ENCODE assay signal across 9 mouse cellular contexts in genomic region chr2:172773176-172773575, GRCm38 (mm10).
DNase-seq lines count a peak whose midpoint lies in the region; ATAC-seq lines count a peak whose summit lies in the region.
"Had no signal": no experiment of that assay in that cellular context is flagged by ENCODE, and none has a peak within 500 bp of the region (broad histone marks: within the 10 kb centered on the region; RNA-seq: fewer than 3 reads in every experiment).

No protein-coding gene starts in this region.

- no peaks in the 10 kb centered on the region for H3K4me1 ChIP-seq in hindbrain, embryonic 10.5 days (replicated peaks)
- no peaks in the 10 kb centered on the region for H3K4me1 ChIP-seq in hindbrain, embryonic 16.5 days (ENCODE audit: control insufficient read depth, insufficient read depth, low read depth, low read length)
- H3K4me1 ChIP-seq in embryonic facial prominence, embryonic 11.5 days (ENCODE audit: control insufficient read depth, insufficient read depth, low read length), result no peaks in the 10 kb centered on the region; the same call in 1 of the 2 replicates
- H3K4me1 ChIP-seq in limb, embryonic 11.5 days (ENCODE audit: control insufficient read depth, insufficient read depth, low read length), result no peaks in the 10 kb centered on the region

- no peak overlapping the region for H3K27ac ChIP-seq in hindbrain, embryonic 10.5 days
- H3K27ac ChIP-seq in hindbrain, embryonic 16.5 days (ENCODE audit: low read depth, low read length), result no peak overlapping the region
- no peak overlapping the region for H3K27ac ChIP-seq in embryonic facial prominence, embryonic 11.5 days (replicated peaks; ENCODE audit: low read depth, low read length)
- no peak overlapping the region for H3K27ac ChIP-seq in limb, embryonic 11.5 days (replicated peaks; ENCODE audit: low read depth, low read length)
- H3K27ac ChIP-seq: embryonic facial prominence, embryonic 13.5 days had no signal

- H3K4me3 ChIP-seq in hindbrain, embryonic 10.5 days, result no peak overlapping the region
- no peak overlapping the region for H3K4me3 ChIP-seq in hindbrain, embryonic 16.5 days (ENCODE audit: low read length)
- H3K4me3 ChIP-seq in embryonic facial prominence, embryonic 11.5 days (ENCODE audit: low read depth, low read length), result no peak overlapping the region
- H3K4me3 ChIP-seq in limb, embryonic 11.5 days (ENCODE audit: low read depth, low read length), result no peak overlapping the region
- H3K4me3 ChIP-seq: embryonic facial prominence, embryonic 13.5 days had no signal

- H3K9me3 ChIP-seq in hindbrain, embryonic 10.5 days, result no peaks in the 10 kb centered on the region
- no peaks in the 10 kb centered on the region for H3K9me3 ChIP-seq in hindbrain, embryonic 16.5 days (ENCODE audit: control insufficient read depth, low read length)
- H3K9me3 ChIP-seq in embryonic facial prominence, embryonic 11.5 days (replicated peaks; ENCODE audit: control insufficient read depth, low read length), result no peaks in the 10 kb centered on the region
- H3K9me3 ChIP-seq in limb, embryonic 11.5 days (ENCODE audit: control insufficient read depth, low read length), result no peaks in the 10 kb centered on the region
- H3K9me3 ChIP-seq: embryonic facial prominence, embryonic 13.5 days had no signal

- no peak overlapping the region for H3K9ac ChIP-seq in hindbrain, embryonic 16.5 days (ENCODE audit: low read depth, low read length)
- no peak overlapping the region for H3K9ac ChIP-seq in embryonic facial prominence, embryonic 11.5 days (replicated peaks; ENCODE audit: low read length)
- no peak overlapping the region for H3K9ac ChIP-seq in limb, embryonic 11.5 days (ENCODE audit: low read length)
- H3K9ac ChIP-seq: embryonic facial prominence, embryonic 13.5 days had no signal

- H3K27me3 ChIP-seq in hindbrain, embryonic 10.5 days (ENCODE audit: insufficient read depth, poor library complexity, severe bottlenecking), result peaks cover 75% of the 10 kb centered on the region
- peaks cover 3% of the 10 kb centered on the region; the same call in 1 of the 2 replicates for H3K27me3 ChIP-seq in hindbrain, embryonic 16.5 days (replicated peaks; ENCODE audit: control insufficient read depth, insufficient read depth, low read length)
- no peaks in the 10 kb centered on the region for H3K27me3 ChIP-seq in embryonic facial prominence, embryonic 11.5 days (ENCODE audit: control insufficient read depth, insufficient read depth, low read length)
- H3K27me3 ChIP-seq in limb, embryonic 11.5 days (ENCODE audit: control insufficient read depth, insufficient read depth, low read length), result no peaks in the 10 kb centered on the region

- no peak for ATAC-seq in hindbrain, embryonic 16.5 days
- peak; percentile 37; the same call in 1 of the 2 replicates for ATAC-seq in embryonic facial prominence, embryonic 11.5 days (replicated peaks; ENCODE audit: insufficient number of reproducible peaks, low FRiP score, low TSS enrichment, low read depth)
- ATAC-seq in limb, embryonic 11.5 days (ENCODE audit: insufficient number of reproducible peaks, low FRiP score, low TSS enrichment, low read depth), result no peak

- H3K36me3 ChIP-seq in hindbrain, embryonic 10.5 days, result no peaks in the 10 kb centered on the region
- H3K36me3 ChIP-seq in hindbrain, embryonic 16.5 days (ENCODE audit: control insufficient read depth, insufficient read depth, low read length), result no peaks in the 10 kb centered on the region
- no peaks in the 10 kb centered on the region for H3K36me3 ChIP-seq in embryonic facial prominence, embryonic 11.5 days (replicated peaks; ENCODE audit: control insufficient read depth, insufficient read depth, low read depth, low read length)
- H3K36me3 ChIP-seq in limb, embryonic 11.5 days (ENCODE audit: control insufficient read depth, insufficient read depth, low read length), result no peaks in the 10 kb centered on the region
- H3K36me3 ChIP-seq: embryonic facial prominence, embryonic 13.5 days had no signal

- WGBS in hindbrain, embryonic 10.5 days, result 0% methylated on average over 2 of the region's 2 CpGs
- 0% methylated on average over 2 of the region's 2 CpGs for WGBS in hindbrain, embryonic 16.5 days
- 4% methylated on average over 2 of the region's 2 CpGs for WGBS in embryonic facial prominence, embryonic 11.5 days
- WGBS in limb, embryonic 11.5 days, result 0% methylated on average over 2 of the region's 2 CpGs

- H3K4me2 ChIP-seq in hindbrain, embryonic 16.5 days (ENCODE audit: low read length), result no peak overlapping the region
- no peak overlapping the region for H3K4me2 ChIP-seq in embryonic facial prominence, embryonic 11.5 days (ENCODE audit: low read depth, low read length)
- H3K4me2 ChIP-seq in limb, embryonic 11.5 days (ENCODE audit: low read depth, severe bottlenecking), result no peak overlapping the region
- H3K4me2 ChIP-seq: embryonic facial prominence, embryonic 13.5 days had no signal

- peak; percentile 81 for DNase-seq in hindbrain, embryonic 10.5 days (ENCODE audit: low spot score)
- DNase-seq in adrenal gland, adult 8-10 months, result peak; percentile 19
- DNase-seq in embryonic facial prominence, embryonic 11.5 days (ENCODE audit: low spot score), result peak; percentile 80
- DNase-seq in induced T-regulatory cell, adult 2 months (ENCODE audit: low read depth), result peak; percentile 67
- peak; percentile 89 for DNase-seq in limb, embryonic 11.5 days (ENCODE audit: low spot score)
- peak; percentile 65 for DNase-seq in ovary, postnatal 36 days (ENCODE audit: low spot score)
- DNase-seq in thymus, postnatal 4 days, result peak; percentile 90

Comparison
In these comparisons a context has a peak if more than half of its experiments do, and no peak if none do; other contexts are left out.
1. DNase-seq: peak in every context shown above with its lines; median percentile 90 in thymus, postnatal 4 days; 89 in limb, embryonic 11.5 days; 81 in hindbrain, embryonic 10.5 days; 80 in embryonic facial prominence, embryonic 11.5 days; 67 in induced T-regulatory cell, adult 2 months; 65 in ovary, postnatal 36 days; 19 in adrenal gland, adult 8-10 months.